Mouse (Mus musculus) liver, embryonic 14.5 days (tissue): Measurements from ENCODE around the gene Stim1.

Experiments
- CTCF ChIP-seq: IDR thresholded peaks from 2 replicates; pipeline ENCODE4 v1.5.1; 2016; ENCODE audit warnings: antibody characterized with exemption, low read depth, control low read depth
- EP300 ChIP-seq: IDR thresholded peaks from 2 replicates; pipeline ENCODE4 v1.6.1; 2016; ENCODE audit warnings: antibody characterized with exemption, low read depth

DNA sequence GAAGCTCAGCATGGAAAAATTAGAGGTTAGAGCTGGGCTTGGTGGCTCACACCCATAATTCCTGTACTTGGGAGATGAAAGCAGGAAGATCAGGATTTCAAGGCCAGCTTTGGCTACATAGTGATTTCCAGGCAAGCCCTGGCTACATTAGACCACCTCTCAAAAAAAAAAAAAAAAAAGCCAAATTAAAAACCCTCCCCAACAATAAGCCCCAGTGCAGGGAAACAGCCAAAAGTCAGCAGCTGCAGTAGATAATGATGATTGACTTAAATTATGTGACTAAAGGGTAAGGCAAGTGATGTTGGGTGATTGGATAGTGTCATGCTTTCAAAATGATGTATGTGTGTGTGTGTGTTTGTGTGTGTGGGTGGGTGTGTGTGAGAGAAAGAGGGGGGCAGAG, 47.3 kb downstream of the Stim1 start:
- no peak for TF ChIP-seq CTCF
- no peak for TF ChIP-seq EP300
